Mouse (Mus musculus): ENCODE data around the gene Emc8. TPM values are rescaled to one million over a fixed set of nuclear protein-coding genes. Genes with fewer than 3 reads are reported as not detected.

Emc8 gene
- polyA plus RNA-seq, 2 experiments, result 45.5 to 122 TPM

GRCm38 (mm10) chr8:120630848-120631247 lies 37.5 kb downstream of the Emc8 start:
- Histone ChIP-seq H3K4me1 (replicated peaks; ENCODE audit: control insufficient read depth in 2 of 2, insufficient read depth in 2 of 2, low read length in 1 of 2) (no peaks in the 10 kb centered on the region), H3K9ac (replicated peaks) (no peak overlapping the region), H3K4me3 (ENCODE audit: insufficient read depth in 1 of 2, low read depth in 2 of 2, low read length in 2 of 2) (no peak overlapping the region), H3K9me3 (ENCODE audit: control insufficient read depth, low read length) (no peaks in the 10 kb centered on the region), H3K27me3 (ENCODE audit: control insufficient read depth, insufficient read depth, low read length) (peaks cover 24% of the 10 kb centered on the region), H3K36me3 (replicated peaks; ENCODE audit: control insufficient read depth, insufficient read depth, low read depth) (no peaks in the 10 kb centered on the region), H3K27ac (no peak overlapping the region), H3K4me2 (ENCODE audit: low read depth) (no peak overlapping the region)
- no peak for ATAC-seq (ENCODE audit: insufficient read depth)
- DNase-seq (ENCODE audit: low read depth in 3 of 3, low spot score in 3 of 3), result no peak
- WGBS (ENCODE audit: insufficient replicate concordance), result 20% methylated on average over 6 of the region's 6 CpGs
- TF ChIP-seq CTCF (IDR thresholded peaks at IDR 0.05; ENCODE audit: low read depth) (no peak), EP300 (IDR thresholded peaks at IDR 0.05; ENCODE audit: low read depth) (no peak)

GRCm38 (mm10) chr8:120630031-120630430 lies 38.3 kb downstream of the Emc8 start:
- TF ChIP-seq EP300 (IDR thresholded peaks at IDR 0.05; ENCODE audit: low read depth) (no peak), CTCF (IDR thresholded peaks at IDR 0.05; ENCODE audit: low read depth) (no peak)
- Histone ChIP-seq H3K4me1 (replicated peaks; ENCODE audit: control insufficient read depth in 2 of 2, insufficient read depth in 2 of 2, low read length in 1 of 2) (no peaks in the 10 kb centered on the region), H3K4me2 (ENCODE audit: low read depth) (no peak overlapping the region), H3K27ac (no peak overlapping the region), H3K27me3 (ENCODE audit: control insufficient read depth, insufficient read depth, low read length) (peaks cover 21% of the 10 kb centered on the region), H3K9ac (replicated peaks) (no peak overlapping the region), H3K36me3 (replicated peaks; ENCODE audit: control insufficient read depth, insufficient read depth, low read depth) (no peaks in the 10 kb centered on the region), H3K4me3 (ENCODE audit: insufficient read depth in 1 of 2, low read depth in 2 of 2, low read length in 2 of 2) (no peak overlapping the region), H3K9me3 (ENCODE audit: control insufficient read depth, low read length) (no peaks in the 10 kb centered on the region)
- WGBS (ENCODE audit: insufficient replicate concordance), result 56% methylated on average over 5 of the region's 5 CpGs
- ATAC-seq (ENCODE audit: insufficient read depth) (no peak), DNase-seq (ENCODE audit: low read depth in 3 of 3, low spot score in 3 of 3) (no peak)

GRCm38 (mm10) chr8:120627298-120627697 lies 41.1 kb downstream of the Emc8 start:
- Histone ChIP-seq H3K27me3 (ENCODE audit: control insufficient read depth, insufficient read depth, low read length) (no peaks in the 10 kb centered on the region; the same call in 1 of the 2 replicates), H3K4me1 (replicated peaks; ENCODE audit: control insufficient read depth in 2 of 2, insufficient read depth in 2 of 2, low read length in 1 of 2) (peaks cover 0 to 6% of the 10 kb centered on the region in 2 experiments; a peak in 1 of 4 replicates), H3K9me3 (ENCODE audit: control insufficient read depth, low read length) (no peaks in the 10 kb centered on the region), H3K9ac (replicated peaks) (no peak overlapping the region), H3K4me2 (ENCODE audit: low read depth) (no peak overlapping the region), H3K27ac (no peak overlapping the region), H3K36me3 (replicated peaks; ENCODE audit: control insufficient read depth, insufficient read depth, low read depth) (no peaks in the 10 kb centered on the region), H3K4me3 (ENCODE audit: insufficient read depth in 1 of 2, low read depth in 2 of 2, low read length in 2 of 2) (no peak overlapping the region)
- TF ChIP-seq EP300 (IDR thresholded peaks at IDR 0.05; ENCODE audit: low read depth) (no peak), CTCF (IDR thresholded peaks at IDR 0.05; ENCODE audit: low read depth) (no peak)
- ATAC-seq (ENCODE audit: insufficient read depth) (no peak), DNase-seq (ENCODE audit: low read depth in 3 of 3, low spot score in 3 of 3) (no peak)
- WGBS (ENCODE audit: insufficient replicate concordance), result 77% methylated on average over 5 of the region's 5 CpGs

GRCm38 (mm10) chr8:120626461-120626860 lies 41.9 kb downstream of the Emc8 start:
- peaks cover 0 to 10% of the 10 kb centered on the region in 2 experiments; a peak in 1 of 4 replicates for H3K4me1 ChIP-seq (replicated peaks; ENCODE audit: control insufficient read depth in 2 of 2, insufficient read depth in 2 of 2, low read length in 1 of 2)
- DNase-seq (ENCODE audit: low read depth in 3 of 3, low spot score in 3 of 3) (no peak), ATAC-seq (ENCODE audit: insufficient read depth) (no peak)
- H3K27ac ChIP-seq, result no peak overlapping the region
- WGBS (ENCODE audit: insufficient replicate concordance), result 63% methylated on average over 11 of the region's 11 CpGs
- H3K4me2 ChIP-seq (ENCODE audit: low read depth), result no peak overlapping the region
- no peaks in the 10 kb centered on the region for H3K27me3 ChIP-seq (ENCODE audit: control insufficient read depth, insufficient read depth, low read length)
- no peaks in the 10 kb centered on the region for H3K36me3 ChIP-seq (replicated peaks; ENCODE audit: control insufficient read depth, insufficient read depth, low read depth)
- no peak for TF ChIP-seq EP300 (IDR thresholded peaks at IDR 0.05; ENCODE audit: low read depth)
- no peak for TF ChIP-seq CTCF (IDR thresholded peaks at IDR 0.05; ENCODE audit: low read depth)
- no peak overlapping the region for H3K9ac ChIP-seq (replicated peaks)
- no peaks in the 10 kb centered on the region for H3K9me3 ChIP-seq (ENCODE audit: control insufficient read depth, low read length)
- no peak overlapping the region for H3K4me3 ChIP-seq (ENCODE audit: insufficient read depth in 1 of 2, low read depth in 2 of 2, low read length in 2 of 2)

GRCm38 (mm10) chr8:120623608-120624007 lies 44.8 kb downstream of the Emc8 start:
- peaks cover 0 to 10% of the 10 kb centered on the region in 2 experiments; a peak in 1 of 4 replicates for H3K4me1 ChIP-seq (replicated peaks; ENCODE audit: control insufficient read depth in 2 of 2, insufficient read depth in 2 of 2, low read length in 1 of 2)
- no peaks in the 10 kb centered on the region for H3K9me3 ChIP-seq (ENCODE audit: control insufficient read depth, low read length)
- no peak overlapping the region for H3K4me3 ChIP-seq (ENCODE audit: insufficient read depth in 1 of 2, low read depth in 2 of 2, low read length in 2 of 2)
- no peak overlapping the region for H3K9ac ChIP-seq (replicated peaks)
- no peak overlapping the region for H3K4me2 ChIP-seq (ENCODE audit: low read depth)
- no peaks in the 10 kb centered on the region for H3K27me3 ChIP-seq (ENCODE audit: control insufficient read depth, insufficient read depth, low read length)
- no peak overlapping the region for H3K27ac ChIP-seq
- no peak for DNase-seq (ENCODE audit: low read depth in 3 of 3, low spot score in 3 of 3)
- no peaks in the 10 kb centered on the region for H3K36me3 ChIP-seq (replicated peaks; ENCODE audit: control insufficient read depth, insufficient read depth, low read depth)
- ATAC-seq (ENCODE audit: insufficient read depth), result peak; percentile 47; the same call in 1 of the 2 replicates
- no peak for TF ChIP-seq CTCF (IDR thresholded peaks at IDR 0.05; ENCODE audit: low read depth)
- TF ChIP-seq EP300 (IDR thresholded peaks at IDR 0.05; ENCODE audit: low read depth), result no peak
- 25% methylated on average over 2 of the region's 2 CpGs for WGBS (ENCODE audit: insufficient replicate concordance)

Measured in liver, embryonic 14.5 days (tissue).